Mouse (Mus musculus) layer of hippocampus, adult 9-11 months (tissue): ENCODE measurements around the gene Adgrg2.

Source experiments
- DNase-seq: peaks from one replicate; pipeline ENCODE4 v3.0.0; 2022

Gene Adgrg2

GRCm38 (mm10) chrX:160502048-160503041, 111.9 kb downstream of the Adgrg2 start, which contains the start of gene Phka2:
Gene Phka2, plus strand, starts transcription at chrX:160502166.
- peak; percentile 80 for DNase-seq

GRCm38 (mm10) chrX:160509046-160509445, 118.6 kb downstream of the Adgrg2 start:
- no peak for DNase-seq

- DNase-seq: no peak
Observed at GRCm38 (mm10) chrX:160510197-160510596, 119.7 kb downstream of the Adgrg2 start.

GRCm38 (mm10) chrX:160516027-160516426, 125.5 kb downstream of the Adgrg2 start:
- no peak for DNase-seq

- DNase-seq: no peak
Observed at GRCm38 (mm10) chrX:160542772-160543171, 152.3 kb downstream of the Adgrg2 start.
